Mouse (Mus musculus) MEL (cell line): ENCODE results near the gene Dph5. TPM values are rescaled to one million over a fixed set of nuclear protein-coding genes. Genes with fewer than 3 reads are reported as not detected.

ENCODE experiments used
- DNase-seq: peaks from one replicate; pipeline ENCODE4 v3.0.0; 2011; ENCODE audit warnings: low read depth, low spot score
- H3K27ac ChIP-seq: 2 replicates; pipeline ENCODE4 v1.5.1; 2012; ENCODE audit warnings: low read depth, mild to moderate bottlenecking, control low read depth, low read length, moderate library complexity; ENCODE audit not compliant: control insufficient read depth
- H3K27me3 ChIP-seq, 2 experiments: fragments of 150-350 bp in 1 of 2; sonication (generic) in 1 of 2; 2 replicates each; pipeline ENCODE4 v1.6.1; 2012; ENCODE audit warnings: low read length in 2 of 2, mild to moderate bottlenecking in 2 of 2, improper control_type of control experiment in 1 of 2, moderate library complexity in 1 of 2; ENCODE audit not compliant: insufficient read depth in 2 of 2, control insufficient read depth in 1 of 2
- H3K36me3 ChIP-seq, 2 experiments: 2 replicates each; pipeline ENCODE4 v1.6.1; 2012 to 2014; ENCODE audit warnings: low read length in 2 of 2, improper control_type of control experiment in 1 of 2, inconsistent platforms in 1 of 2, mild to moderate bottlenecking in 1 of 2; ENCODE audit not compliant: insufficient read depth in 2 of 2, control insufficient read depth in 1 of 2
- H3K4me1 ChIP-seq, 2 experiments: fragments of 150-350 bp in 1 of 2; sonication (generic) in 1 of 2; 2 replicates each; pipeline ENCODE4 v1.6.1; 2012; ENCODE audit warnings: low read length in 2 of 2, improper control_type of control experiment in 1 of 2, mild to moderate bottlenecking in 1 of 2; ENCODE audit not compliant: insufficient read depth in 2 of 2, control insufficient read depth in 1 of 2
- H3K4me3 ChIP-seq, 2 experiments: fragments of 150-350 bp in 1 of 2; sonication (generic) in 1 of 2; 2 replicates each; pipeline ENCODE4 v1.5.1; 2012; ENCODE audit warnings: low read depth in 2 of 2, low read length in 2 of 2, mild to moderate bottlenecking in 2 of 2, moderate library complexity in 2 of 2, control low read depth in 1 of 2, improper control_type of control experiment in 1 of 2; ENCODE audit not compliant: control insufficient read depth in 1 of 2, insufficient read depth in 1 of 2
- H3K79me2 ChIP-seq: 2 replicates; pipeline ENCODE4 v1.6.1; 2012; ENCODE audit warnings: mild to moderate bottlenecking, low read length, moderate library complexity; ENCODE audit not compliant: control insufficient read depth, poor library complexity, insufficient read depth
- H3K9ac ChIP-seq: 2 replicates; pipeline ENCODE4 v1.6.1; 2012; ENCODE audit warnings: low read depth, mild to moderate bottlenecking, control low read depth, low read length, moderate library complexity; ENCODE audit not compliant: control insufficient read depth, poor library complexity, severe bottlenecking
- H3K9me3 ChIP-seq: fragments of 150-350 bp; sonication (generic); replicated peaks from 2 replicates; pipeline ENCODE4 v1.6.1; 2012; ENCODE audit warnings: mild to moderate bottlenecking, low read length, improper control_type of control experiment, moderate library complexity; ENCODE audit not compliant: insufficient read depth
- CHD1 ChIP-seq: IDR thresholded peaks from 2 replicates; pipeline ENCODE4 v1.6.1; 2012; ENCODE audit warnings: low read depth, mild to moderate bottlenecking, inconsistent platforms, low read length, improper control_type of control experiment
- EP300 ChIP-seq, 2 experiments: IDR thresholded peaks; 2 replicates each; pipeline ENCODE4 v1.6.1; 2011; ENCODE audit warnings: improper control_type of control experiment in 2 of 2, low read length in 2 of 2, low read depth in 1 of 2, mild to moderate bottlenecking in 1 of 2
- GATA1 ChIP-seq: IDR thresholded peaks from 2 replicates; pipeline ENCODE4 v1.6.1; 2011; ENCODE audit warnings: low read depth, low read length, improper control_type of control experiment
- HCFC1 ChIP-seq: IDR thresholded peaks from 2 replicates; pipeline ENCODE4 v1.6.1; 2012; ENCODE audit warnings: low read depth, mild to moderate bottlenecking, inconsistent platforms, low read length, improper control_type of control experiment, moderate library complexity
- JUND ChIP-seq: IDR thresholded peaks from 2 replicates; pipeline ENCODE4 v1.6.1; 2011; ENCODE audit warnings: low read depth, mild to moderate bottlenecking, improper control_type of control experiment, low read length
- KAT2A ChIP-seq: conservative IDR thresholded peaks from 2 replicates; pipeline ENCODE4 v1.6.1; 2012; ENCODE audit warnings: low read depth, low read length, improper control_type of control experiment, inconsistent platforms
- MAFK ChIP-seq: IDR thresholded peaks from 2 replicates; pipeline ENCODE4 v1.6.1; 2011; ENCODE audit warnings: low read depth, mild to moderate bottlenecking, low read length, improper control_type of control experiment, borderline replicate concordance
- MXI1 ChIP-seq: IDR thresholded peaks from 2 replicates; pipeline ENCODE4 v1.6.1; 2011; ENCODE audit warnings: mild to moderate bottlenecking, low read depth, low read length, improper control_type of control experiment
- MYB ChIP-seq: IDR thresholded peaks from 2 replicates; pipeline ENCODE4 v1.6.1; 2011; ENCODE audit warnings: mild to moderate bottlenecking, low read depth, low read length, improper control_type of control experiment
- NRF1 ChIP-seq: IDR thresholded peaks from 2 replicates; pipeline ENCODE4 v1.6.1; 2014; ENCODE audit warnings: low read depth, mild to moderate bottlenecking, inconsistent platforms, low read length, improper control_type of control experiment, moderate library complexity; ENCODE audit not compliant: poor library complexity, insufficient read depth, severe bottlenecking
- POLR2A ChIP-seq, 2 experiments: IDR thresholded peaks; 2 replicates each; pipeline ENCODE4 v1.6.1; 2011 to 2012; ENCODE audit warnings: low read length in 2 of 2, mild to moderate bottlenecking in 2 of 2, control low read depth in 1 of 2, improper control_type of control experiment in 1 of 2, low read depth in 1 of 2, moderate library complexity in 1 of 2; ENCODE audit not compliant: control insufficient read depth in 1 of 2, insufficient read depth in 1 of 2, poor library complexity in 1 of 2
- POLR2AphosphoS2 ChIP-seq: IDR thresholded peaks from 2 replicates; pipeline ENCODE4 v1.6.1; 2011; ENCODE audit warnings: low read length, improper control_type of control experiment
- POLR2AphosphoS5 ChIP-seq: IDR thresholded peaks from 2 replicates; pipeline ENCODE4 v1.6.1; 2012; ENCODE audit warnings: low read depth, borderline replicate concordance, mild to moderate bottlenecking, inconsistent platforms, low read length, moderate library complexity, mixed read lengths
- RCOR1 ChIP-seq: IDR thresholded peaks from 2 replicates; pipeline ENCODE4 v1.6.1; 2012; ENCODE audit warnings: low read depth, mild to moderate bottlenecking, inconsistent platforms, low read length, improper control_type of control experiment
- SIN3A ChIP-seq: IDR thresholded peaks from 2 replicates; pipeline ENCODE4 v1.6.1; 2012; ENCODE audit warnings: low read length, improper control_type of control experiment, inconsistent platforms
- TAL1 ChIP-seq: IDR thresholded peaks from 2 replicates; pipeline ENCODE4 v1.6.1; 2012; ENCODE audit warnings: mild to moderate bottlenecking, inconsistent platforms, low read length, moderate library complexity, mixed read lengths
- TBP ChIP-seq: IDR thresholded peaks from 2 replicates; pipeline ENCODE4 v1.8.0; 2011; ENCODE audit warnings: low read depth, low read length, improper control_type of control experiment
- TCF12 ChIP-seq: IDR thresholded peaks from 2 replicates; pipeline ENCODE4 v1.6.1; 2014; ENCODE audit warnings: low read depth, mild to moderate bottlenecking, inconsistent platforms, low read length, improper control_type of control experiment, moderate library complexity
- UBTF ChIP-seq: IDR thresholded peaks from 2 replicates; pipeline ENCODE4 v1.6.1; 2012; ENCODE audit warnings: low read depth, mild to moderate bottlenecking, inconsistent platforms, low read length, improper control_type of control experiment, moderate library complexity, borderline replicate concordance; ENCODE audit not compliant: insufficient read depth
- USF1 ChIP-seq: IDR thresholded peaks from 2 replicates; pipeline ENCODE4 v1.6.1; 2014; ENCODE audit warnings: low read depth, mild to moderate bottlenecking, inconsistent platforms, low read length, improper control_type of control experiment, moderate library complexity
- ZC3H11A ChIP-seq: IDR thresholded peaks from 2 replicates; pipeline ENCODE4 v1.6.1; 2012; ENCODE audit warnings: low read depth, mild to moderate bottlenecking, inconsistent platforms, low read length, improper control_type of control experiment
- polyA plus RNA-seq, 2 experiments: library from polyadenylated mRNA; stranded (reverse) in 1 of 2; unstranded in 1 of 2; fragments of >175 nt in 1 of 2; fragments of >200 nt in 1 of 2; gene quantifications; 2 replicates each; pipeline versions ENCODE4 v1.2.1 to v1.2.4; 2012; ENCODE audit warnings: low replicate concordance in 2 of 2, low read depth in 1 of 2; ENCODE audit not compliant: insufficient read length in 2 of 2, insufficient read depth in 1 of 2, missing spikeins in 1 of 2
- total RNA-seq: library from RNA; depleted of rRNA; stranded (reverse); fragments of 300-350 nt; gene quantifications from 2 replicates; pipeline ENCODE4 v1.2.3, GENCODE M21; 2012

The Dph5 gene
- total and polyA plus RNA-seq, 3 experiments = 34.9 to 45.8 TPM; not detected in 1

DNA sequence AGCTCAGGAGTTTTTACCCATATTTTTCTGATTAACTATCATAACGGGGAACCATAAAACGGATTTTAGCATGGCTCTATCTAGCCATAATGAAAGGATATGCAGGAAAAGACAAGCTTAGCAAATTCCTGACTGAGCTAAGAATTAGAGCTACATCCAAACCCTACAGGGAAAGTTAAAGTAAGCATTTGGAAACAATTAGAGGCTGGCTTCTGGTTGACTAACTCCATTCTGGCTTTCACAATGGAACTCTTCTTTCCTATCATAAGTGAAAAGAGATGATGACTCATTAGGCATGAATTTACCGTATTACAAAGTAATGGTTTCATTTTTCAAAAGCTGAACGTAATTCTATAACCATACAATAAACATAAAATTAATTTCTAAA, 74.4 kb downstream of the Dph5 start:
- no peak overlapping the region for H3K4me3 ChIP-seq
- no peak for DNase-seq
- H3K27ac ChIP-seq = no peak overlapping the region
- no peak overlapping the region for H3K9ac ChIP-seq
- H3K4me1 ChIP-seq = no peaks in the 10 kb centered on the region
- no peaks in the 10 kb centered on the region for H3K9me3 ChIP-seq
- no peaks in the 10 kb centered on the region for H3K27me3 ChIP-seq
- TF ChIP-seq ZC3H11A (no peak), EP300 (IDR thresholded peaks at IDR 0.05; ENCODE audit: low read depth in 1 of 2, low read length in 2 of 2) (no peak), JUND (no peak)
- TF ChIP-seq, all 39 proteins: peak for 0
- no peaks in the 10 kb centered on the region for H3K79me2 ChIP-seq
- H3K36me3 ChIP-seq = peaks cover 0 to 6% of the 10 kb centered on the region in 2 experiments; a peak in 2 of 4 replicates

DNA sequence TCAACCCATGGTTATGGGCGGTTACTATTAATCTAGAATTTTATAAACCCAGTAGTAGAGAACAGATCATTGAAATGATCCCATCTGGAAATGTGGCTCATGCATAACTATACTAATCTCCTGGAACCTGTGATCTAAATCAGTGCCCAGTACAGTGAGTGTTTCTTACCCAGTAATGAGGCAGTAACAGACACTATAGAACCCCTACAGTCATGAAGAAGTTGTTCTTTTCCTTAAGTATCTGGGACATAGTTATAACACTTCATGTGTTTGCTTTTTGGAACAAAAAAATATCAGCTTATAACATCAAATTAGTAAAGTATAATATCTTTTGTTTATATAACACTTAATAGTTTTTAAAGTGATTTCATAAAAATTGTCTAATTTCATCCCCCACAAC, 76.0 kb downstream of the Dph5 start:
- Histone ChIP-seq H3K27ac (no peak overlapping the region), H3K4me3 (no peak overlapping the region), H3K36me3 (peaks cover 0 to 6% of the 10 kb centered on the region in 2 experiments; a peak in 2 of 4 replicates), H3K27me3 (no peaks in the 10 kb centered on the region), H3K9ac (no peak overlapping the region), H3K9me3 (no peaks in the 10 kb centered on the region), H3K79me2 (no peaks in the 10 kb centered on the region), H3K4me1 (no peaks in the 10 kb centered on the region)
- DNase-seq = no peak
- TF ChIP-seq GATA1 (no peak), EP300 (IDR thresholded peaks at IDR 0.05; ENCODE audit: low read depth in 1 of 2, low read length in 2 of 2) (no peak), TBP (no peak), POLR2AphosphoS2 (no peak), TAL1 (no peak), USF1 (no peak), POLR2A (IDR thresholded peaks at IDR 0.05; ENCODE audit: control insufficient read depth in 1 of 2, insufficient read depth in 1 of 2, low read depth in 1 of 2, low read length in 2 of 2, poor library complexity in 1 of 2) (no peak), CHD1 (no peak), MYB (no peak), POLR2AphosphoS5 (no peak), RCOR1 (no peak), MAFK (no peak), TCF12 (no peak), NRF1 (no peak)

DNA sequence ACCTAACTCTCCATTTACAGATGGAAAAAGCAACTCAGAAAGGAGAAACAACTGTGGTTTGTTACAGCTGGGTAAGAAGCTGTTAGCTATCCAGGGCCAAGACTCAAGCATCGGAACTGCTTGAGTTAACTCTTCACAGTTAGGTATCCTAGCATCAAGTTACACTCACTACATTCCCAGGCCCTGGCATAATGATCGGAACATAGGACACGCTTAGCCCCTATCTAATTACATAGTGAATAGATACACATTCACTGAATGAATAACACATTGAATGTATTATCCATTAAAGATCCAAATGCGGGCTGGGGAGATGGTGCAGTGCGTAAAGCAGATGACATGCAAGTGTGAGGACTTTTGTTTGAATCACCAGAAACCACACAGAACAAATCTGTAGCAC, 76.4 kb downstream of the Dph5 start:
- Histone ChIP-seq H3K27ac (no peak overlapping the region), H3K36me3 (peaks cover 0 to 6% of the 10 kb centered on the region in 2 experiments; a peak in 2 of 4 replicates)

More for the DNA sequence above, 76.4 kb downstream of the Dph5 start:
- Histone ChIP-seq H3K9me3 (no peaks in the 10 kb centered on the region), H3K9ac (no peak overlapping the region), H3K4me3 (no peak overlapping the region), H3K4me1 (no peaks in the 10 kb centered on the region), H3K79me2 (no peaks in the 10 kb centered on the region), H3K27me3 (no peaks in the 10 kb centered on the region)
- no peak for TF ChIP-seq TAL1
- no peak for TF ChIP-seq JUND
- TF ChIP-seq SIN3A = no peak
- TF ChIP-seq MXI1 = no peak
- no peak for TF ChIP-seq EP300 (IDR thresholded peaks at IDR 0.05; ENCODE audit: low read depth in 1 of 2, low read length in 2 of 2)
- no peak for TF ChIP-seq HCFC1
- TF ChIP-seq KAT2A = no peak
- TF ChIP-seq GATA1 = no peak
- no peak for TF ChIP-seq POLR2AphosphoS2
- no peak for TF ChIP-seq UBTF
- no peak for TF ChIP-seq USF1
- no peak for DNase-seq
